Mouse (Mus musculus) megakaryocyte, embryonic 14.5 days (primary cell): ENCODE data around the gene Hint1.

Experiments
- FLI1 ChIP-seq: IDR thresholded peaks from 2 replicates; pipeline ENCODE4 v1.6.1; 2012; ENCODE audit warnings: low read length, inconsistent platforms, mixed read lengths
- GATA1 ChIP-seq: IDR thresholded peaks from 3 replicates; pipeline ENCODE4 v1.6.1; 2012; ENCODE audit warnings: mixed read lengths, low read length, inconsistent platforms, borderline replicate concordance

DNA sequence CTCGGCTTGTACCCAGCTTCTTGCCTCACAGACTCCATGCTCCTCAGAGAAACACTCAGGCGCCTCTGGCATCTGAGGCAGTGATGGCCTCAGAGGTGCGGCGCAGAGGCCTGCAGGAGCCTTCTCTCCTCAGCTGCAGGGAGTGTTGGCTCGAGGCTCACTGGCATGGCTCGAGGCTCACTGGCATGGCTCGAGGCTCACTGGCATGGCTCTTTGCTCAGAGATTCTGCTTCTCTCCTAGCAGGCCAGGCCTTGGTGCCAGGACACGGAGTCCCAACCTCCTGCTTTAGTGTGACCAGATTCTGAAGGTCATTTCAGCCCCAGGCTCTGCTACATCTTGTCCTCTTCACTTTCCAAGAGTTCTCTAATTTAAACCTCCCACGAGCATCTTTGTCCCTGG is 30.1 kb upstream of the Hint1 start:
- no peak for TF ChIP-seq FLI1
- TF ChIP-seq GATA1: no peak
